ENCODE assay signal across 8 mouse cellular contexts in genomic region chr6:125498062-125498461, GRCm38 (mm10). TPM values are rescaled to one million over a fixed set of nuclear protein-coding genes. Genes with fewer than 3 reads are reported as not detected.
A peak's percentile ranks its signal among the peaks of the same experiment; 100 is the strongest.
DNase-seq lines count a peak whose midpoint lies in the region; ATAC-seq and TF ChIP-seq lines count a peak whose summit lies in the region.

No protein-coding gene starts in this region.

- H3K9ac ChIP-seq in hindbrain, embryonic 14.5 days: no peak overlapping the region
- H3K9ac ChIP-seq in hindbrain, embryonic 16.5 days (ENCODE audit: low read depth, low read length): no peak overlapping the region
- H3K9ac ChIP-seq in limb, embryonic 13.5 days: no peak overlapping the region

- no peaks in the 10 kb centered on the region for H3K9me3 ChIP-seq in hindbrain, embryonic 14.5 days (ENCODE audit: control insufficient read depth, low read length)
- no peaks in the 10 kb centered on the region for H3K9me3 ChIP-seq in hindbrain, embryonic 16.5 days (ENCODE audit: control insufficient read depth, low read length)
- H3K9me3 ChIP-seq in limb, embryonic 13.5 days: no peaks in the 10 kb centered on the region

- peaks cover 24% of the 10 kb centered on the region; the same call in 1 of the 2 replicates for H3K27me3 ChIP-seq in hindbrain, embryonic 14.5 days (ENCODE audit: control insufficient read depth, insufficient read depth, low read length)
- peaks cover 4% of the 10 kb centered on the region for H3K27me3 ChIP-seq in hindbrain, embryonic 16.5 days (replicated peaks; ENCODE audit: control insufficient read depth, insufficient read depth, low read length)
- H3K27me3 ChIP-seq in limb, embryonic 13.5 days: peaks cover 6% of the 10 kb centered on the region; the same call in 1 of the 2 replicates

- no peak for TF ChIP-seq POLR2A in brain, embryonic 14.5 days (IDR thresholded peaks at IDR 0.05; ENCODE audit: borderline replicate concordance, extremely low read depth, insufficient read depth, insufficient read length, poor library complexity, severe bottlenecking)

- intact Hi-C loops in left cerebral cortex, postnatal 14 days (cut with DNase I): loop anchor here (2.0 kb wide), 1 partner anchor 71 kb away; no protein-coding TSS in a partner anchor

- H3K27ac ChIP-seq in hindbrain, embryonic 14.5 days: no peak overlapping the region
- no peak overlapping the region for H3K27ac ChIP-seq in hindbrain, embryonic 16.5 days (ENCODE audit: low read depth, low read length)
- peak overlapping the region; percentile 79 for H3K27ac ChIP-seq in limb, embryonic 13.5 days

- WGBS in hindbrain, embryonic 14.5 days: 32% methylated on average over 5 of the region's 5 CpGs
- 26% methylated on average over 5 of the region's 5 CpGs for WGBS in hindbrain, embryonic 16.5 days
- WGBS in limb, embryonic 13.5 days: 12% methylated on average over 5 of the region's 5 CpGs

- ATAC-seq in hindbrain, embryonic 14.5 days (ENCODE audit: low FRiP score): no peak
- no peak for ATAC-seq in hindbrain, embryonic 16.5 days
- peak; percentile 62 for ATAC-seq in limb, embryonic 13.5 days (ENCODE audit: low FRiP score, low read depth)

- peak; percentile 71 for DNase-seq in hindbrain, embryonic 14.5 days (ENCODE audit: low spot score)
- DNase-seq in CD4-positive, CD25-positive, alpha-beta regulatory T cell, adult 2 months (ENCODE audit: low read depth, low spot score): peak; percentile 72
- peak; percentile 49 for DNase-seq in brain, embryonic 14.5 days (ENCODE audit: low read depth)
- no peak for DNase-seq in left cerebral cortex, postnatal 14 days (ENCODE audit: low spot score in 2 of 2)
- no peak for DNase-seq in T-cell, adult 2 months (ENCODE audit: low spot score)
- DNase-seq in spleen, adult 12 weeks (ENCODE audit: low spot score): no peak

- no peaks in the 10 kb centered on the region for H3K36me3 ChIP-seq in hindbrain, embryonic 14.5 days (replicated peaks; ENCODE audit: control insufficient read depth, insufficient read depth)
- H3K36me3 ChIP-seq in hindbrain, embryonic 16.5 days (ENCODE audit: control insufficient read depth, insufficient read depth, low read length): no peaks in the 10 kb centered on the region
- H3K36me3 ChIP-seq in limb, embryonic 13.5 days: no peaks in the 10 kb centered on the region

- peak; percentile 72; the same call in 1 of the 2 replicates for TF ChIP-seq CTCF in brain, embryonic 14.5 days (IDR thresholded peaks at IDR 0.05; ENCODE audit: borderline replicate concordance, extremely low read depth, insufficient read depth, insufficient read length)

- H3K4me1 ChIP-seq in hindbrain, embryonic 14.5 days (replicated peaks; ENCODE audit: control insufficient read depth, insufficient read depth, low read length): no peaks in the 10 kb centered on the region; the same call in 1 of the 2 replicates
- peaks cover 5% of the 10 kb centered on the region; the same call in 1 of the 2 replicates for H3K4me1 ChIP-seq in hindbrain, embryonic 16.5 days (ENCODE audit: control insufficient read depth, insufficient read depth, low read depth, low read length)
- peaks cover 28% of the 10 kb centered on the region for H3K4me1 ChIP-seq in limb, embryonic 13.5 days

- H3K4me3 ChIP-seq in hindbrain, embryonic 14.5 days (replicated peaks; ENCODE audit: low read length): no peak overlapping the region
- H3K4me3 ChIP-seq in hindbrain, embryonic 16.5 days (ENCODE audit: low read length): no peak overlapping the region
- no peak overlapping the region for H3K4me3 ChIP-seq in limb, embryonic 13.5 days

- H3K4me2 ChIP-seq in hindbrain, embryonic 14.5 days (replicated peaks): no peak overlapping the region
- no peak overlapping the region for H3K4me2 ChIP-seq in hindbrain, embryonic 16.5 days (ENCODE audit: low read length)
- H3K4me2 ChIP-seq in limb, embryonic 13.5 days (replicated peaks): no peak overlapping the region

RNA-seq across cellular contexts. Expression of gene Cd9, which starts 3.5 kb away (rescaled TPM):
- 93.6 and 110 TPM in 2 replicates for polyA plus RNA-seq in hindbrain, embryonic 14.5 days (2014; fragmentation: Nextera tagmentation; extraction: Ambion mirVana)
- 127 and 137 TPM in 2 replicates for polyA plus RNA-seq in hindbrain, embryonic 16.5 days (2015; fragmentation: Nextera tagmentation; extraction: Ambion mirVana)
- polyA plus RNA-seq in brain, embryonic 14.5 days (2012; rRNA removed): 47.3 and 57.2 TPM in 2 replicates
- polyA plus RNA-seq in limb, embryonic 13.5 days (2015; fragmentation: Nextera tagmentation; extraction: Ambion mirVana): 157 and 174 TPM in 2 replicates
- total RNA-seq in left cerebral cortex, postnatal 14 days (2021): 10 to 100 TPM; 60.5 to 61.7 TPM

RNA-seq across cellular contexts. Expression of gene Vwf, which starts 48.5 kb away (rescaled TPM):
- 13.1 and 14.2 TPM in 2 replicates for polyA plus RNA-seq in hindbrain, embryonic 14.5 days (2014; fragmentation: Nextera tagmentation; extraction: Ambion mirVana)
- 9.7 and 12.9 TPM in 2 replicates for polyA plus RNA-seq in hindbrain, embryonic 16.5 days (2015; fragmentation: Nextera tagmentation; extraction: Ambion mirVana)
- polyA plus RNA-seq in brain, embryonic 14.5 days (2012; rRNA removed): 5.8 and 18.9 TPM in 2 replicates
- 6.7 and 6.9 TPM in 2 replicates for polyA plus RNA-seq in limb, embryonic 13.5 days (2015; fragmentation: Nextera tagmentation; extraction: Ambion mirVana)
- 10 to 100 TPM; 25.5 to 31.3 TPM for total RNA-seq in left cerebral cortex, postnatal 14 days (2021)

Comparison
In these comparisons a context has a peak if more than half of its experiments do, and no peak if none do; other contexts are left out.
1. DNase-seq: peak in hindbrain, embryonic 14.5 days (single experiment), CD4-positive, CD25-positive, alpha-beta regulatory T cell, adult 2 months (single experiment) and brain, embryonic 14.5 days (single experiment); none in left cerebral cortex, postnatal 14 days (0 of 2), T-cell, adult 2 months (single experiment) and spleen, adult 12 weeks (single experiment).